Mouse (Mus musculus) embryonic facial prominence, embryonic 12.5 days (tissue): ENCODE measurements around the gene Cdt1. TPM values are rescaled to one million over a fixed set of nuclear protein-coding genes. Genes with fewer than 3 reads are reported as not detected.

ENCODE experiments used
- ATAC-seq: fragments of 200-750 bp; cut with Nextera tagmentation; 2 replicates; pipeline ENCODE4 v1.8.0; 2017; ENCODE audit not compliant: insufficient number of reproducible peaks, insufficient read depth, low FRiP score, low TSS enrichment
- H3K27ac ChIP-seq: fragments of 300-500 bp; sonication (generic); 2 replicates; pipeline ENCODE4 v1.5.1; 2016; ENCODE audit warnings: mild to moderate bottlenecking
- H3K27me3 ChIP-seq: fragments of 300-500 bp; sonication (generic); 2 replicates; pipeline ENCODE4 v1.6.1; 2016; ENCODE audit warnings: mild to moderate bottlenecking, moderate library complexity
- H3K36me3 ChIP-seq: fragments of 300-500 bp; sonication (generic); 2 replicates; pipeline ENCODE4 v1.6.1; 2016; ENCODE audit warnings: mild to moderate bottlenecking
- H3K4me1 ChIP-seq: fragments of 300-500 bp; sonication (generic); 2 replicates; pipeline ENCODE4 v1.6.1; 2016
- H3K4me2 ChIP-seq: fragments of 300-500 bp; sonication (generic); replicated peaks from 2 replicates; pipeline ENCODE4 v1.6.1; 2016; ENCODE audit warnings: mild to moderate bottlenecking, moderate library complexity
- H3K4me3 ChIP-seq: fragments of 300-500 bp; sonication (generic); 2 replicates; pipeline ENCODE4 v1.5.1; 2016; ENCODE audit warnings: mild to moderate bottlenecking
- H3K9ac ChIP-seq: fragments of 300-500 bp; sonication (generic); 2 replicates; pipeline ENCODE4 v1.6.1; 2016; ENCODE audit warnings: mild to moderate bottlenecking, moderate library complexity
- H3K9me3 ChIP-seq: fragments of 300-500 bp; sonication (generic); 2 replicates; pipeline ENCODE4 v1.6.1; 2016; ENCODE audit warnings: mild to moderate bottlenecking, moderate library complexity
- WGBS: fragments of 180-500 bp; shearing (Covaris S2); methylation state at CpG from one replicate; pipeline ENCODE4 v1.1.7; 2016; 5-methylcytosine and 5-hydroxymethylcytosine counted together
- polyA plus RNA-seq: library from polyadenylated mRNA; unstranded; fragments of >200 nt; fragmentation: Nextera tagmentation; extraction: Ambion mirVana; gene quantifications from 2 replicates; pipeline ENCODE4 v1.2.1, GENCODE M21; 2016

Cdt1 gene
- polyA plus RNA-seq, 1 experiment from 2014 or later = 41.6 TPM

- 2% methylated on average over 52 of the region's 52 CpGs for WGBS
- Histone ChIP-seq H3K36me3 (no peaks in the 10 kb centered on the region), H3K4me3 (peak overlapping the region; percentile 71), H3K9ac (peak overlapping the region; percentile 88), H3K9me3 (no peaks in the 10 kb centered on the region), H3K4me2 (peak overlapping the region; percentile 93), H3K4me1 (peaks cover 40% of the 10 kb centered on the region), H3K27me3 (no peaks in the 10 kb centered on the region), H3K27ac (peak overlapping the region; percentile 85)
- peak; percentile 29; the same call in 1 of the 2 replicates for ATAC-seq
Observed at GRCm38 (mm10) chr8:122550234-122550994, 17.4 kb upstream of the Cdt1 start.

- no peaks in the 10 kb centered on the region for H3K27me3 ChIP-seq
- under 1% methylated on average over 42 of the region's 43 CpGs for WGBS
- peak overlapping the region; percentile 88 for H3K9ac ChIP-seq
- no peak for ATAC-seq
- peak overlapping the region; percentile 71 for H3K4me3 ChIP-seq
- peak overlapping the region; percentile 85 for H3K27ac ChIP-seq
- no peaks in the 10 kb centered on the region for H3K9me3 ChIP-seq
- H3K4me1 ChIP-seq = peaks cover 40% of the 10 kb centered on the region
- peak overlapping the region; percentile 93 for H3K4me2 ChIP-seq
- no peaks in the 10 kb centered on the region for H3K36me3 ChIP-seq
Observed at GRCm38 (mm10) chr8:122550995-122551264, 16.9 kb upstream of the Cdt1 start.

- ATAC-seq = peak; percentile 69; the same call in 1 of the 2 replicates
- Histone ChIP-seq H3K27ac (peak within 1 kb of the TSS; percentile 85), H3K27me3 (no peaks in the 10 kb centered on the region), H3K4me2 (peak within 1 kb of the TSS; percentile 93), H3K9me3 (no peaks in the 10 kb centered on the region), H3K9ac (peak within 1 kb of the TSS; percentile 88), H3K4me1 (peaks cover 40% of the 10 kb centered on the region), H3K4me3 (peak within 1 kb of the TSS; percentile 71), H3K36me3 (no peaks in the 10 kb centered on the region)
- 14% methylated on average over 44 of the region's 56 CpGs for WGBS
Observed at GRCm38 (mm10) chr8:122551265-122552051, 16.4 kb upstream of the Cdt1 start, which contains the start of gene Piezo1. Piezo1 (minus strand) TSS chr8:122551329.

GRCm38 (mm10) chr8:122554786-122555185, 13.0 kb upstream of the Cdt1 start:
- no peak for ATAC-seq
- H3K4me1 ChIP-seq = peaks cover 39% of the 10 kb centered on the region
- no peaks in the 10 kb centered on the region for H3K27me3 ChIP-seq
- 77% methylated on average over 6 of the region's 6 CpGs for WGBS
- no peak overlapping the region for H3K27ac ChIP-seq
- H3K36me3 ChIP-seq = no peaks in the 10 kb centered on the region
- H3K4me2 ChIP-seq = no peak overlapping the region
- H3K9me3 ChIP-seq = no peaks in the 10 kb centered on the region
- no peak overlapping the region for H3K4me3 ChIP-seq
- H3K9ac ChIP-seq = no peak overlapping the region

GRCm38 (mm10) chr8:122556030-122557009, 11.5 kb upstream of the Cdt1 start:
- no peaks in the 10 kb centered on the region for H3K36me3 ChIP-seq
- peak overlapping the region; percentile 77 for H3K27ac ChIP-seq
- no peak overlapping the region for H3K9ac ChIP-seq
- H3K4me3 ChIP-seq = no peak overlapping the region
- 64% methylated on average over 12 of the region's 12 CpGs for WGBS
- H3K4me2 ChIP-seq = no peak overlapping the region
- ATAC-seq = no peak
- no peaks in the 10 kb centered on the region for H3K27me3 ChIP-seq
- peaks cover 29% of the 10 kb centered on the region for H3K4me1 ChIP-seq
- no peaks in the 10 kb centered on the region for H3K9me3 ChIP-seq

- Histone ChIP-seq H3K27me3 (no peaks in the 10 kb centered on the region), H3K9me3 (no peaks in the 10 kb centered on the region), H3K4me3 (no peak overlapping the region), H3K36me3 (no peaks in the 10 kb centered on the region), H3K4me1 (peaks cover 26% of the 10 kb centered on the region), H3K9ac (no peak overlapping the region), H3K27ac (peak overlapping the region; percentile 77; the same call in 1 of the 2 replicates), H3K4me2 (no peak overlapping the region; the same call in 1 of the 2 replicates)
- ATAC-seq = 0 out of 2 replicates have a peak, but pooled peaks have one; percentile 19
- WGBS = 38% methylated on average over 10 of the region's 10 CpGs
Observed at GRCm38 (mm10) chr8:122557248-122558038, 10.4 kb upstream of the Cdt1 start.

- WGBS = 15% methylated on average over 12 of the region's 12 CpGs
- no peaks in the 10 kb centered on the region for H3K36me3 ChIP-seq
- H3K27me3 ChIP-seq = no peaks in the 10 kb centered on the region
- H3K4me1 ChIP-seq = peaks cover 26% of the 10 kb centered on the region
- no peak for ATAC-seq
- H3K4me3 ChIP-seq = no peak overlapping the region
- no peaks in the 10 kb centered on the region for H3K9me3 ChIP-seq
- H3K27ac ChIP-seq = 0 out of 2 replicates have a peak overlapping the region, but pooled peaks have one; percentile 14
- H3K9ac ChIP-seq = no peak overlapping the region
- no peak overlapping the region for H3K4me2 ChIP-seq
Observed at GRCm38 (mm10) chr8:122558671-122559349, 9.0 kb upstream of the Cdt1 start.

GRCm38 (mm10) chr8:122561199-122561598, 6.6 kb upstream of the Cdt1 start:
- ATAC-seq = no peak
- Histone ChIP-seq H3K36me3 (no peaks in the 10 kb centered on the region), H3K9me3 (no peaks in the 10 kb centered on the region), H3K4me2 (no peak overlapping the region), H3K9ac (no peak overlapping the region), H3K4me1 (peaks cover 23% of the 10 kb centered on the region), H3K27ac (no peak overlapping the region), H3K27me3 (no peaks in the 10 kb centered on the region), H3K4me3 (no peak overlapping the region)
- WGBS = 83% methylated on average over 5 of the region's 5 CpGs

GRCm38 (mm10) chr8:122564363-122565352, 3.2 kb upstream of the Cdt1 start:
- Histone ChIP-seq H3K4me1 (peaks cover 19% of the 10 kb centered on the region), H3K4me3 (no peak overlapping the region), H3K27me3 (no peaks in the 10 kb centered on the region), H3K27ac (peak overlapping the region; percentile 13; the same call in 1 of the 2 replicates), H3K9me3 (no peaks in the 10 kb centered on the region), H3K4me2 (no peak overlapping the region), H3K36me3 (peaks cover 6% of the 10 kb centered on the region), H3K9ac (no peak overlapping the region)
- 80% methylated on average over 25 of the region's 25 CpGs for WGBS
- ATAC-seq = no peak
